Mouse (Mus musculus) CD4-positive, CD25-positive, alpha-beta regulatory T cell, adult 2 months (primary cell): ENCODE measurements at regions not wholly inside any gene's neighbourhood (a gene's known extent, or its start where the extent isn't known, plus 50 kb on each side); places are given as distances from the start of the nearest gene placed in this dataset.
"Not testable (repeated sequence)": the region's sequence is repeated elsewhere in the genome, so short reads cannot be mapped to it uniquely, and the experiment has no call there.

ENCODE experiments used
- DNase-seq: peaks from one replicate; pipeline ENCODE4 v3.0.0-alpha.2; 2012; ENCODE audit warnings: low read depth, low spot score

GRCm38 (mm10) chr12:18606126-18606525 lies 91.8 kb downstream of the 5730507C01Rik start:
- peak; percentile 42 for DNase-seq

GRCm38 (mm10) chr12:18609835-18610234 lies 95.5 kb downstream of the 5730507C01Rik start:
- peak; percentile 80 for DNase-seq

- DNase-seq, result not testable (repeated sequence)
These were observed 96.3 kb downstream of the 5730507C01Rik start for GRCm38 (mm10) chr12:18610581-18610980.
